Comparison of ENCODE assay signal across 8 mouse cellular contexts in genomic region chr7:64729785-64730184, GRCm38 (mm10).
DNase-seq lines count a peak whose midpoint lies in the region; ATAC-seq lines count a peak whose summit lies in the region.

No protein-coding gene starts in this region.

- DNase-seq in heart, postnatal 14 days = peak; percentile 8 to 31
- DNase-seq in heart, embryonic 10.5 days (ENCODE audit: low spot score) = no peak
- peak; percentile 79 for DNase-seq in cerebellum, adult 11-12 months
- DNase-seq in large intestine, adult 2 months (ENCODE audit: low read depth, low spot score) = peak; percentile 3
- DNase-seq in lung, postnatal 14 days = peak; percentile 22
- peak; percentile 56 for DNase-seq in right cerebral cortex, postnatal 25 days
- DNase-seq in gastrocnemius, postnatal 14 days = no peak

- H3K36me3 ChIP-seq in heart, embryonic 10.5 days = no peaks in the 10 kb centered on the region
- no peaks in the 10 kb centered on the region for H3K36me3 ChIP-seq in forebrain, embryonic 16.5 days (ENCODE audit: control insufficient read depth, insufficient read depth)

- no peak overlapping the region for H3K27ac ChIP-seq in heart, embryonic 10.5 days
- H3K27ac ChIP-seq in forebrain, embryonic 16.5 days (ENCODE audit: low read length) = no peak overlapping the region

- H3K4me1 ChIP-seq in heart, embryonic 10.5 days = no peaks in the 10 kb centered on the region
- peaks cover 16% of the 10 kb centered on the region for H3K4me1 ChIP-seq in forebrain, embryonic 16.5 days (replicated peaks; ENCODE audit: control insufficient read depth, insufficient read depth, low read length)

- no peak overlapping the region for H3K4me2 ChIP-seq in forebrain, embryonic 16.5 days (ENCODE audit: low read length)

- peak; percentile 51 for ATAC-seq in forebrain, embryonic 16.5 days

- no peak overlapping the region for H3K4me3 ChIP-seq in heart, embryonic 10.5 days
- H3K4me3 ChIP-seq in forebrain, embryonic 16.5 days (replicated peaks; ENCODE audit: low read length) = no peak overlapping the region

- no peaks in the 10 kb centered on the region for H3K9me3 ChIP-seq in heart, embryonic 10.5 days
- no peaks in the 10 kb centered on the region for H3K9me3 ChIP-seq in forebrain, embryonic 16.5 days (ENCODE audit: control insufficient read depth, low read length)

- WGBS in heart, embryonic 10.5 days = 32% methylated on average over 7 of the region's 7 CpGs
- 16% methylated on average over 7 of the region's 7 CpGs for WGBS in forebrain, embryonic 16.5 days
- 22% methylated on average over 7 of the region's 7 CpGs for WGBS in large intestine, adult 2 months

- intact Hi-C loops in heart, postnatal 14 days (cut with DNase I) = no loop called here
- intact Hi-C loops in gastrocnemius, postnatal 14 days (cut with DNase I; ENCODE audit: low total_unique reads) = no loop called here

- no peak overlapping the region for H3K9ac ChIP-seq in forebrain, embryonic 16.5 days (replicated peaks; ENCODE audit: low read depth, low read length)

- H3K27me3 ChIP-seq in heart, embryonic 10.5 days (ENCODE audit: insufficient read depth, poor library complexity, severe bottlenecking) = no peaks in the 10 kb centered on the region
- H3K27me3 ChIP-seq in forebrain, embryonic 16.5 days (replicated peaks; ENCODE audit: control insufficient read depth, insufficient read depth, low read length) = no peaks in the 10 kb centered on the region

Comparison
In these comparisons a context has a peak if more than half of its experiments do, and no peak if none do; other contexts are left out.
1. DNase-seq: peak in heart, postnatal 14 days (2 of 2), cerebellum, adult 11-12 months (single experiment), large intestine, adult 2 months (single experiment), lung, postnatal 14 days (single experiment) and right cerebral cortex, postnatal 25 days (single experiment); none in heart, embryonic 10.5 days (single experiment) and gastrocnemius, postnatal 14 days (single experiment).